Mouse (Mus musculus): ENCODE measurements around the gene Fem1b.
A peak's percentile ranks its signal among the peaks of the same experiment; 100 is the strongest.
"Not testable (repeated sequence)": the region's sequence is repeated elsewhere in the genome, so short reads cannot be mapped to it uniquely, and the experiment has no call there.

Gene Fem1b

GRCm38 (mm10) chr9:62811516-62812121, at the start of gene Fem1b:
Gene Fem1b, minus strand, starts transcription at chr9:62811934.
- peak; percentile 92 for DNase-seq (ENCODE audit: extremely low read depth, low read depth)

DNA sequence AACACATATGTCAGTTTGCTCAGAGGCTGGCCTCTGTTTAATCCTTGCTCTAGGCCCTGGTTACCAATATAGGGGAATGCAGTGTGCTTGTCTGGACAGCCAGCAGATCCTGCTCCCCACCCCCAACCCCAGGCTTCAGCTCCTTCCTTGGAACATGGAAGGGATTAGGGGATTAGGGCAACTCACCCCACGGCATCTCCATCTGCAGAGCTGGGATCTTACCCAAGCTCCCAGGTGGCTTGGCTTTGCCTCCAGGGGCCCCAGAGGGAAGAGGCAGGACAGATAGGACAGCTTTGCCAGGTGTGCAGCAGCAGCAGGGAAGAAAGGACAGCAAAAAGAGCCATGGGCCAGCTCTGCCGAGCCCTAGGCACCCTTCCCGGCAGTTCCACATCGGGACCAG, 49.1 kb upstream of the Fem1b start:
- no peak for DNase-seq (ENCODE audit: extremely low read depth, low read depth)

GRCm38 (mm10) chr9:62860102-62860501, 48.4 kb upstream of the Fem1b start:
- DNase-seq (ENCODE audit: extremely low read depth, low read depth): not testable (repeated sequence)

DNA sequence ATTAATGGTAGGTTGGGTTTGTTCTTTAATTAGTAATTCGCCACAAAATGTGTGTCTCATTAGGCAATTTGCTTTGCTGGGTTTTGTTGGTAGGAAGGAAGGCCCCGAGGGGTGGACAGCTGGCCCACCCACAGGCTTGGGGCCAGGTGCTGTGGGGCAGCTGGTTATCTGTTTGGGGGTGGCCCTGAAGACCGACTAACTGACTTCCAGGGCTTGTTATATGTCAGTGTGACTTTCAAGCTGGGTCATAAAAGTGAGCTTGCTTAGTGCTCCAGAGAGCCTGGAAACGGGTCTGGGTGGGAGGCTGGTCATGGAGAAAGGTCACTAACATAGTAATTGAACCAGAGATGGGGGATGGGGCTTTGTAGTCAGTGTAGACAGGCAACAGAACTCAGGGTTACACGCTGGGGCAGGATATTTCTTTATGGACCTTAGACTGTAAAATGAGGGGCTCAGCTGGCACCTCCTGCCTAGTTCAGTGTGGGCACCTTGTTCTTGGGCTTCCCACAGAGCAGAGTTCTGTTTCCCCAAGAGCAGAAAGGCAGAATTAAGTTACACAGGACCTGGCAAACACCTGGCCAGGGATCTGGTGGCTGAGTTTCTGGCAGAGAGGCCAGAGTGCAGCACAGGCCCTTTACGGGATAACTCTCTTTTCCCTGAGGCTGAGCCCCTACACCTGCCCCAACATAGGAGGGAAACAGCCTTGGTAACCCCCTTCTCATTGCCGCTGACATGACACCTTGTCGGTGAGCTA, 46.7 kb upstream of the Fem1b start:
- DNase-seq (ENCODE audit: extremely low read depth, low read depth): no peak

GRCm38 (mm10) chr9:62857719-62858261, 46.1 kb upstream of the Fem1b start, which contains the start of gene Calml4:
Gene Calml4, plus strand, starts transcription at chr9:62858080.
- no peak for DNase-seq (ENCODE audit: extremely low read depth, low read depth)

DNA sequence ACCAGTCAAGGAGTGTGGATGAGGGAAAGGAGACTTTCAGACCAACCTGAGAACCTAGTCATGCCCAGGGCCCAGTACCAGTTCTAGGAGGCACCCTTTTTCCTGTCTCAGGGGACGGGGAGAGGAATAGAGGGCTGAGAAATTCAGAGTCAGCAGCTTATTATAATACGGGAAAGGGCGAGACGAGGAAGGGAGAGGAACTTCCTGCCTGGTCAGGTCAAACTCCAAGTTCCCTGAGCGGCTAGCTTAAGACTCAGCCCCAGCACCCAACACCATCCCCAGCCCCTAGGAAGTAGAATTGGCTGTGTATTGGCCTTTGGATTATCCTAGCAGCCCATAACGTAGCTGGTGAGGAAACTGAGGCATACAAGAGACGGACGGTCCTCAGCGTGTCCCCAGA, 45.5 kb upstream of the Fem1b start:
- no peak for DNase-seq (ENCODE audit: extremely low read depth, low read depth)

DNA sequence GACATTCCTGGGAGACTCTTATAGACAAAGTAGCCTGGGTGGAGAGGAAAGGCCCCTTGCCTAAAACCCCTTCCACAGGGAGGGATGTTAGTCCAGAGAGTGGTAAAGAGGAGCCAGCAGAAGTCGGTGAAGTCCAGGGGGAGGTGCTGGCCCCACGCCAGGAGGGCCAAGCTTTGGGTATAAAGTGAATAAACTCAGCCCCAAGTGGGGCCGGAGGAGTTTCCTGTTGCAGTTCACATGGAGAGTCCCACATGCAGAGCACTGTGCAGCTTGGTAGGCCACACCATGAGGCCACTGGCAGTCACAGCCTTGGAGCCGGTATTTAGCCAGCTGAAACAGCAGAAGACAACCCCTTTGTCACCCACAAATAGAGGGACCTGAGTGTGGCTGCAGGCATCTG, 42.7 kb upstream of the Fem1b start:
- DNase-seq (ENCODE audit: extremely low read depth, low read depth): no peak

DNA sequence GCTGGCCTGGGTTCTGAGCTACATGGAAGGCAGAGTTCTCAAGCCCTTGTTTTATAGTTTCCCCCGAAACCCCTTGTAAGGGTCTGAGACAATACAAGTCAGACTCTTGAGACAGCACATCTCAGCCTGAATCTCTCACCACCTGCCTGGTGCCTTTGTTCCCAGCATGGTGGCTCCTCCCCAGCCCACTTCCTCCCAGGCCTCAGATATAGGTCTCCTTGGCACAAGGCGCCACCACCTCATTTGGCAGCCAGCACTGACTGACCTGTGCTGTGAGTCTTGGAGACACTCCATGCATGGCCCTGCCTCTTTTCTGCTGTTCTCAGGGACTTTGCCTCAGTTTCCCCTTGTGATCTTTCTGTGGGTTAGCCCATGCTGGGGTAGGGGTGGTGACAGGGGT, 39.8 kb upstream of the Fem1b start:
- no peak for DNase-seq (ENCODE audit: extremely low read depth, low read depth)

GRCm38 (mm10) chr9:62848641-62849040, 36.9 kb upstream of the Fem1b start:
- DNase-seq (ENCODE audit: extremely low read depth, low read depth): no peak

DNA sequence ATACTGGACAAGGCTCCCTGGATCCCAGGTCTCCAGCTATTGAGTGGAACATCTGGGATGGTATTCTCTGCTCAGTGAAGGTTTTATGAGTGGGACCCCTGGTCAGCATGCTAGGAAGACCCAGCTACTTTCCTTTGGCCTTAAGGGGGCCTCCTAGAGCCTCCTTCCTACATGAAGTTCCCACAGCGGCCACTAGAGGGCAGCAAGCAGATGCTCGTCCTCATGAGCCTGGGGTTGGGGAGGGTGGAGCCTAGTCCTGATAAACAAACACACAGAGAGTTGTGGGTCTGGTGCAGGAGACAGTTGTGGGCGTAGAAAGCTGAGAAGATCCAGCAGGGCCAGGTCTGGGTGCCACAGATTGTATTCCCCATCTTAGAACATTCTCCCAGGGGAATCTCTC, 36.0 kb upstream of the Fem1b start:
- peak; percentile 55 for DNase-seq (ENCODE audit: extremely low read depth, low read depth)

DNA sequence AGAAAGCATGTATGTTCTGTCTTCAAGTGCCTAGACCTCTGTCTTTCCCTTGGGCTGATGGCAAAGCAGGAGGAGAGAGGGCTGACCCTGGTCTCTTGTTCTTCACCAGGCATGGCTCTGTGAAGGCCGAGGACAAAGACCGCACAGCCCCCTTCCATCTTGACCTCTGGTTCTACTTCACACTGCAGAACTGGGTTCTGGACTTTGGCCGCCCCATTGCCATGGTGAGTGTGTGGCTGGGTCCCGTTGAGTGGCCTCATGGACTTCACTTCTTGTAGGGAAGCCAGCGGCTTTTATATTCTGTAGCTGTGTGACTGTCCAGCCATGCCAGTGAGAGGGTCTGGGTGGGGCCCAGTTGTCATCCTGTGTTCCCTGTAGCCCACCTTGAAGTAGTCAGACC, 32.7 kb upstream of the Fem1b start:
- no peak for DNase-seq (ENCODE audit: extremely low read depth, low read depth)

DNA sequence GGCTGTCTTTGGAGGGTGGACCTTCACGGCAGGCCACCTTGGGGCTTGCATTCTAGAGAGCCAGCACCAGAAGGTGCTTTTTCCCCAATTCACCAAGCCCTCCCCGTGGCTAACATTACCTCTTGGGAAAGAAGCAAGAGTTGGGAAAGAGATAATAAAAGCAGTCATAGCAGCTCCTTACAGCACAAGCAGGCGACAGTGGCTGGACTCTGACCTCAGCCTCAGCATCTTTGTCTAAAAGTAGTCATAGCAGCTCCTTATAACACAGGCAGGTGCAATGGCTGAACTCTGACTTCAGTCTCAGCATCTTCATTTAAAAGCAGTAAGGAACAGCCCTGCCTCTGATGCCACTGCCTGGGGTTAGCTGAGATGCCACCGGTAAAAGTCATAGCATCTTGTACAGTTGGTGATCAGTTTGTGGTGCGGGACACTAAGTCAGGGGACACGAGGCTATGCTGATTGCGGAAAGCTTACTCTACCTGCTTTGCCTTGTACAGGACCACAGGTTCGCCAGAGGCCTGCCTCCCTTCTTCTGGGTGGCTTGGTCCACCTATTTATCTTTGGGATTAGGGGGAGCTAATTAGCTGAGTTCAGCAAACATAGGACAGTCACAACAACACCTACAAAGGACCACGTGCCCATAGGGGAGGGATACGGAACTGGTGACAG, 31.8 kb upstream of the Fem1b start:
- DNase-seq (ENCODE audit: extremely low read depth, low read depth): no peak

DNA sequence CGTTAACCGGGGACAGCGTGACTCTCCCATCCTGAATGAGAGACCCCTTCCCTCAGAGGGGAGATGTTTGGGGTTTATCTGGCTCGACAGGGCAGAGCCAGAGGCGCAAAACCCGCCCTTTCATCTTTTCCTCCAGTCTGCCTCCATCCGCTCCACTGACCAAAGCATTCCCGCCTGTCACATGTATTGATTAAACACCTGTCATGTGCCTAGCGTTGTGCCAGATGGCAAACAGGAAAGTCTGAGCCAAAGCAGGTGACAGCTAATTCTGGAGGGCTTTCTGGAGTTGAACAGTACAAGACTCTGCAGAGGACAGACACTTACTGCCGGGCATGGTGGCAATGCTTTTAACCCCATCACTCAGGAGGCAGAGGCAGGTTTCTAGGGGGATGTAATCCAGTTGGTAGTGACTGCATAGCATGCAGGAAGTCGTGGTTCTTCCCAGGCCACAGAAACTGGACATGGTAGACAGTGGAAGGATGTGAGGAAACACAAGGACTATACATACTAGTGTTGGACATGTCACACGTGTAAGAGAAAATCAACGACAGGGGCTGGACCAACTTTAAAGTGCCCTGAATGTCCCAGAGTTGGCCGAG, 27.5 kb upstream of the Fem1b start:
- DNase-seq (ENCODE audit: extremely low read depth, low read depth): no peak

- peak; percentile 93 for DNase-seq (ENCODE audit: extremely low read depth, low read depth)
Observed at GRCm38 (mm10) chr9:62838506-62839171, 26.9 kb upstream of the Fem1b start, which contains the start of gene Cln6. Gene Cln6, plus strand, starts transcription at chr9:62838785.

DNA sequence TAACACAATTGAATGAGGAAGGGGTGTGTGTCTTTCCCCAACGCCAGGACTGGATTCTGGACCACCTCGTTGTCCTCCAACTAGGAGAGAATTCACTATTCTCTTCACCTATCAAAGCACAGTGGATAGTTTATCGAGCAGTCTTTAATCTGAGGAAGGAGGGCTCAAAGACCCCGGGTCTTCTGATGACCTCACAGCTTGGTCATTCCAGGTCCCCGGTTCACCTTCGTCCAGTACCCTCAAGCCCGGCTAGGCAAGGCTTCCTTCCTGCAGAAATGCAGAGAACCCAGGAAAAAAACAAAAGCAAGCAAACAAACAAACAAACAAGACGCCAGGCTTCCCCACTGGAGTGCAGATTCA, 26.4 kb upstream of the Fem1b start:
- DNase-seq (ENCODE audit: extremely low read depth, low read depth): no peak

DNA sequence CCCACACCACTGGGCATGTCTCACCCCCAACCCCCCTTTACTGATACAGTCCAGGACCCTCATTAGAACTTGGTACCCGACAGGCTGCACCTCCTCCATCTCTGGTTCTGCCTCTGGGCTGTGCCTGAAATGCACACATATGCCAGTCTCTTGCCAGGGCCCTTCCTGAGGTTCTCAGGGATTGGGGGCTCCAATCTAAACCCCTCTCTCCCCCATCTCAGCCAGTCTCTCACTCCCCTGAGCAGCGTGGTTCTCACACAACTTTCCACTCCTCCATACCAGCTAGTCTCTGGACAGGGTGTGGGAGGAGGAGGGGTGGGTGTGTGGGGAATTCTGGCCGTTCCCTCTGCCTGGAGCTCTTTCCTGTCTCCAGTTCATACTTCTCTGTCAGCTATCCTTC, 25.9 kb upstream of the Fem1b start:
- no peak for DNase-seq (ENCODE audit: extremely low read depth, low read depth)

DNA sequence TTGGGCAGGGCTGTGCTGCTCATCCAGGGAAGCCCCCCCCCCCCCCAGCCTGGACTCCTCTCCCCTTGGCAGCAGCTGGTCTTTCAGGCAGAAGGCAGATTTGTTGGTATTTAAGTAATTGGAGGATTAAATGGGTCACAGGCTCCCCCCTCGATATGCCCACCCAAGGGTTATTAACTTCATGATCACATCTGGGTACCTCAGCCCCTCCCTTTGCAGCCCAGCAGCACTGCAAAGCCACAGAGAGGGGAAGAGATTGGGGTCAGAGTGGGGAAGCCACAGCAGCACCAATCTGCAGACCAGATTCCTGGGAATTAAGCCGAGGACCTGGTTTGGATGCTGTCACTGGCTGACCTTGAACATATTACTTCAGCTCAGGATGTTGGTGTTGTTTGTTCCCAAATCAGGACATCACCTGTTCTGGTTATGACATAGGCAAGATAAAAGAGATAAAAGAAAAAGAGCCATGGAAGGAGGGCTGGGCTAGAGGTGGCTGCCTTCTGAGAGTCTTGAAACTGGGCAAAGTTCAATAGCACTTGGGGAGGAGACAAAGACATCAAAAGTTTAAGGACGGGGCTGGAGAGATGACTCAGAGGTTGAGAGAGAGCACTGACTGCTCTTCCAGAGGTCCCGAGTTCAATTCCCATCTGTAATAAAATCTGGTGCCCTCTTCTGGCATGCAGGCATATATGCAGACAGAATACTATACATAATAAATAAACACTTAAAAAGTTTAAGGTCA, 24.1 kb upstream of the Fem1b start:
- DNase-seq (ENCODE audit: extremely low read depth, low read depth): no peak

DNA sequence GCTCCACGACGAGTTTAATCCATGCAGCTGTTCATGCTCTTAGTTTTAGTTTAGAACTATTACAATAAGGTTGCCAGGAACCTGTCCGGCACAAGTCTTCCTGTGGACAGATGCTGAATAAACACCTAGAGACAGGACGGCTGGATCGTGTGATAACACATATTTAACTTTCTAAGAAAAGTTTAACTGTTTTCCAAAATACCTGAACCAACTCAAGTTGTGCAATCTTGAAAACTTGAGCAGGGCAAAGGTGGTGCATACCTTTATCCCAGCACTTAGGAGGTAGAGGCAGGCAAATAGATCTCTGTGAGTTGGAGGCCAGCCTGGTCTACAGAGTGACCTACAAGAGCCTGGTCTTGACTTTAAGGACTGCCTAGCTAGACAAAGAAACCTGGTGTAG, 23.2 kb upstream of the Fem1b start:
- DNase-seq (ENCODE audit: extremely low read depth, low read depth): no peak

- no peak for DNase-seq (ENCODE audit: extremely low read depth, low read depth)
Observed at GRCm38 (mm10) chr9:62829877-62830276, 18.1 kb upstream of the Fem1b start.

DNA sequence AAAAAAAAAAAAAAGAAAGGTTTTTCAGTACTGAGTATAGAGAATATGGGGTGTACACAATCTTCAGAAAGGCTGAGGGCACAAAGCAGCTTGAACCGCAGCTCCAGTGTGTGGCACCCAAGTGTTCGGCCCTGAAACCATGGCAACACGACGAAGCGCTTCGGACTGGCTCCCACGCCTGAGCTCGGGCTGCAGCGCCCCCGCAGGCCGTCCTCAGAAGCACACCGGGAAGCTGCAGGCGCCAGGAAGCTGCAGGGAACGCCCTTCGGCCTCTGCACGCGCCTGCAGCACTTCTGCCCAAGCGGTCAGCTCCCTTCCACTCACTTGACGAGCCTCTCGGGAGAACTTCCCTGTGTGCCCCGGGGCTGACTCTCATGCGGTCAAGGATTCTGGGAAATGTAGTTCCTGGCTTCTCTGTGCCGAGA, 16.9 kb upstream of the Fem1b start:
- peak; percentile 90 for DNase-seq (ENCODE audit: extremely low read depth, low read depth)
